Mouse (Mus musculus) brain, embryonic 14.5 days (tissue): ENCODE results near the gene Pdzk1.

Experiments
- CTCF ChIP-seq: fragments of 200-500 bp; IDR thresholded peaks from 2 replicates; pipeline ENCODE4 v1.5.1; 2012; ENCODE audit warnings: inconsistent platforms, mild to moderate bottlenecking, moderate library complexity, borderline replicate concordance; ENCODE audit not compliant: insufficient read depth, insufficient read length; ENCODE audit errors: extremely low read depth
- POLR2A ChIP-seq: fragments of 200-500 bp; IDR thresholded peaks from 2 replicates; pipeline ENCODE4 v1.6.1; 2012; ENCODE audit warnings: mild to moderate bottlenecking, inconsistent platforms, borderline replicate concordance; ENCODE audit not compliant: poor library complexity, insufficient read depth, insufficient read length, severe bottlenecking; ENCODE audit errors: extremely low read depth

- TF ChIP-seq CTCF (no peak), POLR2A (no peak)
Observed at GRCm38 (mm10) chr3:96808651-96809050, 20.4 kb upstream of the Pdzk1 start.
